Mouse (Mus musculus): ENCODE results near the gene Gns.

DNA sequence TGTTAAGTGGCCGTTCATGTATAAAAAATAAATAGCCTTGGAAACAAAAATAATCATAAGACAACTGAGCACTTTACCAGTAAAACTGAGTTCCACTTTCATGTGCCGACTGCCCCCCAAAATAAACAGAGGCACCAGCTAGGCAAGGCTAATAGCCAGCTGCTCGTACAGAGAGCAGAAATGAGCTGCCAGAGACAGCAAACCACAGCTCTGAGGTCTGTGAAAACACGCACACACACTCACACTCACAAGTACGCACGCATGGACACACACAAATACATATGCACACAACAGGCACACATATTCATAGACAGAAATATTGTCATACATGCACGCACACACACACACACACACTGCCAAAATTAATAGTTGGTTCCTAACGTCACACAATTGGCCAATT lies 64.7 kb downstream of the Gns start:
- TF ChIP-seq CTCF (IDR thresholded peaks at IDR 0.05; ENCODE audit: low read depth) (no peak), EP300 (IDR thresholded peaks at IDR 0.05; ENCODE audit: low read depth) (no peak)

Data from liver, embryonic 14.5 days (tissue).